Mouse (Mus musculus) lung, adult 2 months (tissue): ENCODE results near the gene Aktip. TPM values are rescaled to one million over a fixed set of nuclear protein-coding genes. Genes with fewer than 3 reads are reported as not detected.

Experiments used
- DNase-seq: peaks from one replicate; pipeline ENCODE4 v3.0.0; 2022
- H3K4me1 ChIP-seq: fragments of 200-500 bp; 2 replicates; pipeline ENCODE4 v1.6.1; 2011; ENCODE audit warnings: low read length; ENCODE audit not compliant: control insufficient read depth, insufficient read depth
- H3K4me3 ChIP-seq: fragments of 200-500 bp; replicated peaks from 2 replicates; pipeline ENCODE3; 2011; ENCODE audit warnings: low read depth, mild to moderate bottlenecking, control low read depth, low read length; ENCODE audit errors: extremely low read depth
- CTCF ChIP-seq: fragments of 200-500 bp; IDR thresholded peaks from 2 replicates; pipeline ENCODE4 v1.5.1; 2011; ENCODE audit warnings: mild to moderate bottlenecking, low read length, control low read depth; ENCODE audit not compliant: insufficient read depth
- POLR2A ChIP-seq: fragments of 200-500 bp; IDR thresholded peaks from 2 replicates; pipeline ENCODE4 v1.6.1; 2011; ENCODE audit warnings: low read depth, mild to moderate bottlenecking, control low read depth, low read length, borderline replicate concordance; ENCODE audit errors: extremely low read depth
- WGBS: fragments of 180-500 bp; shearing (Covaris S2); methylation state at CpG from one replicate; pipeline ENCODE4 v1.1.7; 2018; 5-methylcytosine and 5-hydroxymethylcytosine counted together
- polyA plus RNA-seq: library from polyadenylated mRNA; depleted of rRNA; stranded (reverse); fragments of >200 nt; gene quantifications from 2 replicates; pipeline ENCODE4 v1.2.3, GENCODE M21; 2012

Gene Aktip
- polyA plus RNA-seq, 1 experiment: 41.9 TPM

DNA sequence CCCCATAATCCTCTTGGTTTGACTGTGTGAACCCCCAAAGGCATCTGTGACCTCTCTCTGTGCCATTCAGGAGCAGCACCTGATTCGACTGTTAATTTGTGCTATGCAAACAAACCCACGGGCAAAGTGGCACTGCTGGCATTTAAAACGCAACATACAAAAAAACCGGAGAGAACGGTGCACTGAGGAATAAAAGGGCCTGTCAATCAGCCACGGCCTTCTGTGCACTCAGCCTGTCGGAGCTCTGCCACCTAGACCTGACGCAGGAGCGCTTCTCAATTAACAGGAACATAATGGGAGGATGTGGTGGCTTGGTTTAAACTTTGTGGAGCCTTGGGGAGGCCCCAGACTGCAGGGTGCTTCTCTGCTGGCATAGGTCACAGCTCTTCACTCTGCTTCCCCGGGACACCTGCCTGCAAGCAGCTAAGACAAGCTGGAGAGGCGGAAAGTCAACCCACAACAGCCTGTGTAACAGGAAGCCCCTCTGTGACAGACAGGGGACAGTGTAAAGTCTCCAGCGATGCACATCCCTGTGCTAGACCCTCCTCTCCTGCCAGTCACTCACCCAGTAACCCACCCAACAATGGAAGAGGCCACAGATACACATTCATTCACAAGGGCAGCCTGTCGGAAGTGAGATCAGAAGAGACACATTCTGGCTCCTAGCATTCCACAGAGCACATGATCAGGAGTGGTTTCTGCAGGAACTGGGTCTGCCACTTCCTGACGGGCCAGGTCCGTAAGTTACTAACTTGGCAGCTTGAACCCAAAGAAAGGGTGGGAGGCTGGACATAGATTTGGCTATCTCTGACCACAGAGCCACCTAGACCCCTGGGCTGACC lies 39.6 kb downstream of the Aktip start:
- H3K4me1 ChIP-seq: no peaks in the 10 kb centered on the region
- no peak for TF ChIP-seq CTCF
- no peak for TF ChIP-seq POLR2A
- no peak overlapping the region for H3K4me3 ChIP-seq
- no peak for DNase-seq
- 49% methylated on average over 15 of the region's 15 CpGs for WGBS

DNA sequence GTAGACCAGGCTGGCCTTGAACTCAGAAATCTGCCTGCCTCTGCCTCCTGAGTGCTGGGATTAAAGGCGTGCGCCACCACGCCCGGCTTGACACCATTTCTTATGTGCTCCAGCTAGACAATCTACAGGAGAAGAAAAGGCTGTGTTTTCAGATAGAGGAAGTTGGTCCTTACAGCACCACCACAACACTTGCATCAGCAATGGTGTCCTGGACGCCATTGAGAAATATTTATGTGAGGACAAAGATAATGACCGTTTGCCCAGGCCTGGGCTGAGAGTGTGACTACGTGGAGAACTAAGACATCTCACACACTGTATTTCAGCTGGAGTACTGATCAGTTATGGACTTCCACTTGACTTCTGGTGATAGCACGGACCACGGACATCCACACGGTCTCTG lies 41.2 kb downstream of the Aktip start:
- WGBS: 84% methylated on average over 10 of the region's 10 CpGs
- TF ChIP-seq POLR2A: no peak
- TF ChIP-seq CTCF: no peak
- Histone ChIP-seq H3K4me3 (no peak overlapping the region), H3K4me1 (no peaks in the 10 kb centered on the region)
- DNase-seq: no peak

- TF ChIP-seq CTCF: 0 out of 2 replicates have a peak, but pooled peaks have one; percentile 4
- TF ChIP-seq POLR2A: no peak
- 47% methylated on average over 6 of the region's 6 CpGs for WGBS
- peak; percentile 12 for DNase-seq
- H3K4me3 ChIP-seq: no peak overlapping the region
- no peaks in the 10 kb centered on the region for H3K4me1 ChIP-seq
Observed at GRCm38 (mm10) chr8:91154564-91154963, 45.2 kb downstream of the Aktip start.

DNA sequence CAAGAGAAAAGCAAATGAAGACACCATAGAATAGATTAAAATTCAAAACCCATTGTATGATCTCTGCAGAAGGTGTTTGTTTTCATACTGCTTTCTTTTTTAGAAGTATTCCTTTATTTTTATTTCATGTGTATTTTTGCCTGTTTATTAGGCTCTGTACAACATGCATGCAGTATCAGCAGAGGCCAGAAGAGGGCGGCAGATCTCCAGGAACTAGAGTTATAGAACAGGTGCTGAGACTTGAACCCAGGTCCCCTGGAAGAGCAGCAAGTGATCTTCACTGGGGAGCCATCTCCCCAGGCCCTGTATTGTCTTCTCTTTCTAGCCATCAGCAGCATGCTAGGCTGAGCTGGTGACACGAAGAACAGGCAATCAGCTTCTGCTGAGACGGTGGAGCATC lies 45.9 kb downstream of the Aktip start:
- TF ChIP-seq POLR2A: no peak
- TF ChIP-seq CTCF: no peak
- 73% methylated on average over 3 of the region's 3 CpGs for WGBS
- no peak overlapping the region for H3K4me3 ChIP-seq

GRCm38 (mm10) chr8:91151531-91151930 lies 48.2 kb downstream of the Aktip start:
- Histone ChIP-seq H3K4me3 (no peak overlapping the region), H3K4me1 (no peaks in the 10 kb centered on the region)
- no peak for DNase-seq
- TF ChIP-seq CTCF (no peak), POLR2A (no peak)
- WGBS: 92% methylated on average over 7 of the region's 7 CpGs

More for the DNA sequence above, 45.9 kb downstream of the Aktip start:
- no peaks in the 10 kb centered on the region for H3K4me1 ChIP-seq
- DNase-seq: no peak

GRCm38 (mm10) chr8:91149298-91149697 lies 50.5 kb downstream of the Aktip start:
- 65% methylated on average over 3 of the region's 3 CpGs for WGBS
- no peaks in the 10 kb centered on the region for H3K4me1 ChIP-seq
- TF ChIP-seq POLR2A: no peak
- TF ChIP-seq CTCF: no peak
- H3K4me3 ChIP-seq: no peak overlapping the region
- DNase-seq: no peak

GRCm38 (mm10) chr8:91148643-91149178 lies 51.1 kb downstream of the Aktip start:
- 56% methylated on average over 15 of the region's 15 CpGs for WGBS
- TF ChIP-seq CTCF (no peak), POLR2A (no peak)

GRCm38 (mm10) chr8:91147715-91148114 lies 52.1 kb downstream of the Aktip start:
- peak; percentile 24 for DNase-seq
- WGBS: 5% methylated on average over 6 of the region's 6 CpGs
- Histone ChIP-seq H3K4me1 (no peaks in the 10 kb centered on the region), H3K4me3 (peak overlapping the region; percentile 52)
- TF ChIP-seq CTCF (peak; percentile 38), POLR2A (no peak)

More at GRCm38 (mm10) chr8:91148643-91149178, 51.1 kb downstream of the Aktip start:
- Histone ChIP-seq H3K4me3 (no peak overlapping the region), H3K4me1 (no peaks in the 10 kb centered on the region)
- no peak for DNase-seq

DNA sequence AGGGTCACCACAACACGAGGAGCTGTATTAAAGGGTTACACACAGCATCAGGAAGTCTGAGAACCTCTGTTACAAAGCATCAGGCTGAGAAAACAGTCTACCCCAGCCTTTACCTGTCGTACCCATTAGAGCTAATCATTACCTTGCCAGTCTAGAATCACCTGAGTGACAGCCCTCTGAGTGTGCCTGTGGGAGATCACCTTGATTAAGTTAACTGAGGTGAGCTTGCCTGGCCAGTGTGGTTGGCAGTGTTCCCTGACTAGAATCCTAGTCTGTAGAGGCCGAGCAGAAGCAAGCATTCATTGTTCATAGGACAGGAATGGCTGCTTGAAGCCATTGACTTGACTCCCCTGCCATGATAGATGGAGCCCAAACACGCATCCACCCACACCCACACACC lies 58.9 kb downstream of the Aktip start:
- Histone ChIP-seq H3K4me3 (no peak overlapping the region), H3K4me1 (no peaks in the 10 kb centered on the region)
- 69% methylated on average over 4 of the region's 4 CpGs for WGBS
- no peak for TF ChIP-seq CTCF
- TF ChIP-seq POLR2A: no peak
- DNase-seq: no peak

DNA sequence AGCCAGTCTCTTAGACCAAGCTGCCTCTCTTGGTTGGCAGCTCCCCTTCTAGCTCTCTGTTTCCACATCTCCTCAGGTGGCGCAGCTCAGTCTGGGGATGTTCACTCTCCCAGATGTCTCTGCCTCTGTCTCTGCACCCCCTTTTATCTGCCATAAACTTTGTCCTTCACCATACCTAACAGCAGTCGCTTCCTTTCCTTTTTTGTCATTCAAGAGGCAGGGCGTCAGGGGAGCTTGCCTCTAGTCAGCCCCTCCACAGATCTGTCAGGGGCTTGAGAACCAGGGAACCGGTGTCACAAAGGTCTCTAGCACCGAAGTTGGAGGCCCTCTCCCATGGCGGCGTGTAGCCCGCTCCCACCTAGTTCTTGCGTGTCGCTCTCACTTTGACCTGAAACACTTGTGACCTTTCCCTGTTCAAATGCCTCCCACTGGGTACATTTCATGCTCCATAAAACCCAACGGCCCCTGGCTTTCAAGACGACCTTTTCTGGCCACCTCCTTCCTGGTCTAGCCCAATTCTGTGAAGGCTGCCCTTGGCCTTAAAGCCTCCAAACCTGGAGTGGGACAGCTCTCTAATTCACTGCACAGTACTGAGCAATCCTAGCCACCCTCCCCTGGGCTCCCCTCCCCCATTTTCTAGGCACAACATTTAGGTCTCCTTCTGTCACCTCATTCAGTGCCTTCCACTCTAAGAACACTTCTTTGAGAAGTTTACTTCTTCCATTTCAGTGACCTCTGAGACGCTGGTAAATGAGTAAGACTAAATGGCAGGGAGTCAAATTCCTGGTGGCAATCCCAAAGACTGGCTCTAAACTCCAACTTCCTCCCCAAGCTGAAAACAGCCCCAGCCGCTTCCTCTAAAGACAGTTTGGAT lies 64.2 kb downstream of the Aktip start:
- no peak for TF ChIP-seq CTCF
- no peak for TF ChIP-seq POLR2A
- H3K4me3 ChIP-seq: no peak overlapping the region
- WGBS: 79% methylated on average over 14 of the region's 14 CpGs
- DNase-seq: no peak
- no peaks in the 10 kb centered on the region; the same call in 1 of the 2 replicates for H3K4me1 ChIP-seq
